In genomic region chr3:86251212-86251611, GRCm38 (mm10) we compare ENCODE assay signal across 29 mouse cellular contexts. TPM values are rescaled to one million over a fixed set of nuclear protein-coding genes. Genes with fewer than 3 reads are reported as not detected.
DNase-seq lines count a peak whose midpoint lies in the region; ATAC-seq lines count a peak whose summit lies in the region.
"Had no signal": no experiment of that assay in that cellular context is flagged by ENCODE, and none has a peak within 500 bp of the region (broad histone marks: within the 10 kb centered on the region; RNA-seq: fewer than 3 reads in every experiment).

No protein-coding gene starts in this region.

- 57% methylated on average over 1 of the region's 1 CpGs for WGBS in liver, embryonic 11.5 days
- WGBS in liver, embryonic 16.5 days (ENCODE audit: insufficient replicate concordance), result 30% methylated on average over 1 of the region's 1 CpGs

- H3K9ac ChIP-seq in liver, embryonic 11.5 days (ENCODE audit: low read depth, low read length), result no peak overlapping the region
- peak overlapping the region; percentile 38 for H3K9ac ChIP-seq in liver, embryonic 16.5 days (ENCODE audit: low read depth, low read length)
- H3K9ac ChIP-seq: heart, embryonic 13.5 days; hindbrain, embryonic 15.5 days; limb, embryonic 15.5 days; lung, embryonic 15.5 days had no signal

- H3K9me3 ChIP-seq in liver, embryonic 11.5 days (ENCODE audit: control insufficient read depth, low read length), result no peaks in the 10 kb centered on the region
- no peaks in the 10 kb centered on the region for H3K9me3 ChIP-seq in liver, embryonic 16.5 days (replicated peaks; ENCODE audit: control insufficient read depth, low read length)
- H3K9me3 ChIP-seq: heart, embryonic 13.5 days; hindbrain, embryonic 10.5 days; hindbrain, embryonic 15.5 days; limb, embryonic 10.5 days; limb, embryonic 15.5 days; lung, embryonic 15.5 days had no signal

- H3K4me2 ChIP-seq in liver, embryonic 11.5 days, result peak overlapping the region; percentile 54
- peak overlapping the region; percentile 68 for H3K4me2 ChIP-seq in liver, embryonic 16.5 days (ENCODE audit: low read depth, low read length)
- H3K4me2 ChIP-seq: heart, embryonic 13.5 days; hindbrain, embryonic 15.5 days; limb, embryonic 15.5 days; lung, embryonic 15.5 days had no signal

- H3K27me3 ChIP-seq in liver, embryonic 11.5 days (replicated peaks; ENCODE audit: control insufficient read depth, insufficient read depth, low read length), result no peaks in the 10 kb centered on the region
- H3K27me3 ChIP-seq in liver, embryonic 16.5 days (ENCODE audit: control insufficient read depth, insufficient read depth, low read depth, low read length), result no peaks in the 10 kb centered on the region
- H3K27me3 ChIP-seq: heart, embryonic 13.5 days; hindbrain, embryonic 15.5 days; limb, embryonic 15.5 days; lung, embryonic 15.5 days had no signal

- 0 out of 2 replicates have a peak overlapping the region, but pooled peaks have one; percentile 14 for H3K4me3 ChIP-seq in liver, embryonic 11.5 days (ENCODE audit: low read depth, low read length)
- H3K4me3 ChIP-seq in liver, embryonic 16.5 days (ENCODE audit: low read depth, low read length), result peak overlapping the region; percentile 48
- H3K4me3 ChIP-seq: gastrocnemius, adult 2 months; heart, embryonic 13.5 days; hindbrain, embryonic 10.5 days; hindbrain, embryonic 15.5 days; layer of hippocampus, adult 2 months; limb, embryonic 10.5 days; limb, embryonic 15.5 days; lung, embryonic 15.5 days had no signal

- H3K27ac ChIP-seq in liver, embryonic 11.5 days (ENCODE audit: low read depth, low read length), result peak overlapping the region; percentile 61; the same call in 1 of the 2 replicates
- peak overlapping the region; percentile 80 for H3K27ac ChIP-seq in liver, embryonic 16.5 days (ENCODE audit: low read length)
- H3K27ac ChIP-seq: gastrocnemius, adult 2 months; heart, embryonic 13.5 days; hindbrain, embryonic 10.5 days; hindbrain, embryonic 15.5 days; layer of hippocampus, adult 2 months; limb, embryonic 10.5 days; limb, embryonic 15.5 days; lung, embryonic 15.5 days had no signal

- H3K4me1 ChIP-seq in liver, embryonic 11.5 days (replicated peaks; ENCODE audit: control insufficient read depth, insufficient read depth, low read length), result 0 out of 2 replicates have a peak, but pooled peaks cover 2% of the 10 kb centered on the region
- peaks cover 21% of the 10 kb centered on the region for H3K4me1 ChIP-seq in liver, embryonic 16.5 days (ENCODE audit: control insufficient read depth, low read depth, low read length)
- H3K4me1 ChIP-seq: hindbrain, embryonic 10.5 days; hindbrain, embryonic 15.5 days; limb, embryonic 15.5 days; lung, embryonic 15.5 days had no signal

- H3K36me3 ChIP-seq in liver, embryonic 11.5 days (ENCODE audit: control insufficient read depth, insufficient read depth, low read length), result no peaks in the 10 kb centered on the region
- H3K36me3 ChIP-seq in liver, embryonic 16.5 days (ENCODE audit: control insufficient read depth, insufficient read depth), result no peaks in the 10 kb centered on the region
- H3K36me3 ChIP-seq: heart, embryonic 13.5 days; hindbrain, embryonic 10.5 days; hindbrain, embryonic 15.5 days; limb, embryonic 10.5 days; limb, embryonic 15.5 days; lung, embryonic 15.5 days had no signal

- peak; percentile 99 for ATAC-seq in liver, embryonic 11.5 days (replicated peaks; ENCODE audit: low FRiP score)
- ATAC-seq in liver, embryonic 16.5 days (ENCODE audit: low read depth), result peak; percentile 96
- ATAC-seq: activated CD4-positive, CD25-positive, alpha-beta regulatory T cell, adult 4 months; forebrain, embryonic 14.5 days; inflammation-experienced regulatory T-cells, adult 6 months had no signal

- intact Hi-C loops in heart, postnatal 25 days (cut with DNase I), result no loop called here

- DNase-seq in c-Kit-negative CD71-positive TER-119-positive erythroid progenitor cells, embryonic 14.5 days (ENCODE audit: low read depth, low spot score), result peak; percentile 46
- peak; percentile 72 for DNase-seq in c-Kit-positive CD71-positive TER-119-positive erythroid progenitor cells, embryonic 14.5 days (ENCODE audit: low spot score)
- DNase-seq in liver, embryonic 11.5 days (ENCODE audit: low spot score), result no peak
- no peak for DNase-seq in adrenal gland, adult 2 months
- no peak for DNase-seq in natural killer cell, adult 2 months (ENCODE audit: low spot score in 2 of 2)
- DNase-seq in heart, postnatal 25 days (ENCODE audit: low spot score), result no peak
- DNase-seq in urinary bladder, postnatal 10 days (ENCODE audit: low spot score), result no peak
- DNase-seq: adrenal gland, adult 8-10 months; B cell, adult 2 months; cerebellum, adult 18-20 months; cerebellum, postnatal 14 days; gastrocnemius, adult 2 months; heart, postnatal 10 days; kidney, adult 2 months; kidney, postnatal 36 days; layer of hippocampus, postnatal 36 days; midbrain, embryonic 14.5 days; right cerebral cortex, postnatal 4 days had no signal

RNA-seq across cellular contexts. Expression of gene Lrba, which starts 26.7 kb away (rescaled TPM):
- polyA plus RNA-seq in liver, embryonic 11.5 days (2014; fragmentation: Nextera tagmentation; extraction: Ambion mirVana), result 3.8 and 4.2 TPM in 2 replicates
- 2.8 TPM in 2 replicates for polyA plus RNA-seq in liver, embryonic 16.5 days (2015; fragmentation: Nextera tagmentation; extraction: Ambion mirVana)
- 10 to 100 TPM; 28.6 to 36.4 TPM for total RNA-seq in adrenal gland, adult 2 months (2021)
- 9.2 and 11.0 TPM in 2 replicates for polyA plus RNA-seq in adrenal gland, adult 2 months (2012; rRNA removed)
- total RNA-seq in heart, postnatal 25 days (2021), result 10 to 100 TPM; 17.4 to 23.1 TPM

Comparison
In these comparisons a context has a peak if more than half of its experiments do, and no peak if none do; other contexts are left out.
1. DNase-seq: peak in c-Kit-negative CD71-positive TER-119-positive erythroid progenitor cells, embryonic 14.5 days (single experiment) and c-Kit-positive CD71-positive TER-119-positive erythroid progenitor cells, embryonic 14.5 days (single experiment); none in liver, embryonic 11.5 days (single experiment), adrenal gland, adult 2 months (single experiment), natural killer cell, adult 2 months (0 of 2), heart, postnatal 25 days (single experiment) and urinary bladder, postnatal 10 days (single experiment).